Mouse (Mus musculus) kidney, embryonic 14.5 days (tissue): ENCODE measurements around the gene Capg. TPM values are rescaled to one million over a fixed set of nuclear protein-coding genes. Genes with fewer than 3 reads are reported as not detected.

Experiments
- ATAC-seq: fragments of 200-750 bp; cut with Nextera tagmentation; 2 replicates; pipeline ENCODE4 v1.8.0; 2017; ENCODE audit warnings: moderate number of reproducible peaks, mild to moderate bottlenecking, moderate TSS enrichment, moderate library complexity; ENCODE audit not compliant: low FRiP score, low TSS enrichment
- H3K27ac ChIP-seq: fragments of 300-500 bp; sonication (generic); 2 replicates; pipeline ENCODE4 v1.5.1; 2014; ENCODE audit warnings: low read depth, mild to moderate bottlenecking, low read length, moderate library complexity, mixed read lengths
- H3K27me3 ChIP-seq: fragments of 300-500 bp; sonication (generic); 2 replicates; pipeline ENCODE4 v1.6.1; 2014; ENCODE audit warnings: mild to moderate bottlenecking, low read length; ENCODE audit not compliant: control insufficient read depth, insufficient read depth
- H3K36me3 ChIP-seq: fragments of 300-500 bp; sonication (generic); 2 replicates; pipeline ENCODE4 v1.6.1; 2014; ENCODE audit warnings: low read length, mixed read lengths; ENCODE audit not compliant: control insufficient read depth, insufficient read depth
- H3K4me1 ChIP-seq: fragments of 300-500 bp; sonication (generic); 2 replicates; pipeline ENCODE4 v1.6.1; 2014; ENCODE audit warnings: low read length, mixed read lengths; ENCODE audit not compliant: control insufficient read depth, insufficient read depth
- H3K4me2 ChIP-seq: fragments of 300-500 bp; sonication (generic); replicated peaks from 2 replicates; pipeline ENCODE4 v1.6.1; 2014; ENCODE audit warnings: low read depth, mild to moderate bottlenecking, low read length
- H3K4me3 ChIP-seq: fragments of 300-500 bp; sonication (generic); 2 replicates; pipeline ENCODE4 v1.5.1; 2014; ENCODE audit warnings: mild to moderate bottlenecking, low read length
- H3K9ac ChIP-seq: fragments of 300-500 bp; sonication (generic); 2 replicates; pipeline ENCODE4 v1.6.1; 2014; ENCODE audit warnings: low read depth, mild to moderate bottlenecking, low read length, moderate library complexity
- H3K9me3 ChIP-seq: fragments of 300-500 bp; sonication (generic); 2 replicates; pipeline ENCODE4 v1.6.1; 2016; ENCODE audit warnings: low read length; ENCODE audit not compliant: control insufficient read depth
- WGBS: fragments of 180-500 bp; shearing (Covaris S2); extraction: QIAGEN DNeasy Blood & Tissue Kit; methylation state at CpG from one replicate; pipeline ENCODE4 v1.1.7; 2014; 5-methylcytosine and 5-hydroxymethylcytosine counted together
- polyA plus RNA-seq: library from polyadenylated mRNA; unstranded; fragments of >200 nt; fragmentation: Nextera tagmentation; extraction: Ambion mirVana; gene quantifications from 2 replicates; pipeline ENCODE4 v1.2.1, GENCODE M21; 2014

The Capg gene
- 63.8 and 66.6 TPM in 2 replicates for polyA plus RNA-seq

DNA sequence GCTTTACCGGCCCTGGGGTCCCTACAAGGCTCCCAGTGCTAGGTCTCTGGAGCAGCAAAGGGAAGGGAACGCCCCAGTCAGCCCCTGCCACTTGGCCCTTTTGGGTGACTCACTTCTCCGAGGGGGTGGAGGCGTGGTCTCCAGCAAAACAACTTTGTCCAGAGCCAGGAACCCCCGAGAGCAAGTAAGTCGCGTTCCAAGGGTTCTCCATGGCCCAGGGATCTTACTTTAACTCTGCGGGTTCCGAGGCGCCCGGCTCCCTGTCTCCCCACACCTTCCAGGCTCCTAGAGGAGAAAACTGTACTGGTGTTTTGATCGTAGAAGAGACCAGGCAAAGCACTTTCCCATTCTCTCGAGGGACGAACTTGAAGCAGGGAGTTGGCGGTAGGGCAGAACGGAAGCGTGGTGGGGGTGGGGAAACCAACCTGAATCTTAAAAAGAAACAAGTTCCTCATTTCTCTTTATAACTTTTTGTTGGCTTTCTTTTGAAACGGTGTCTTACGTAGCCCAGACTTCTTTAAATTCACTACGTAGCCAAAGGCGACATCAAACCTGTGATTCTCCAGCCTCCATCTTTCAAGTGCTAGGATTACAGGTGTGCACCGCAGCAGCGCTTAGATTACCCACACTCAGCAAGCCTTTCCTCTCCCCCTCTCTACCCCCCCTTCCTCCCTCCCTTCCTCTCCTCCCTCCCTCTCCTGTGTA lies at the start of gene Capg:
Gene Capg, plus strand, starts transcription at position 109 of the 705 bp plus-strand sequence.
- Histone ChIP-seq H3K4me1 (no peaks in the 10 kb centered on the region), H3K4me2 (peak within 1 kb of the TSS; percentile 59), H3K4me3 (peak within 1 kb of the TSS; percentile 40), H3K36me3 (no peaks in the 10 kb centered on the region), H3K27me3 (no peaks in the 10 kb centered on the region), H3K9ac (peak within 1 kb of the TSS; percentile 55), H3K27ac (peak within 1 kb of the TSS; percentile 63; the same call in 1 of the 2 replicates), H3K9me3 (0 out of 2 replicates have a peak, but pooled peaks cover 4% of the 10 kb centered on the region)
- ATAC-seq = 0 out of 2 replicates have a peak, but pooled peaks have one; percentile 20
- 7% methylated on average over 23 of the region's 23 CpGs for WGBS

DNA sequence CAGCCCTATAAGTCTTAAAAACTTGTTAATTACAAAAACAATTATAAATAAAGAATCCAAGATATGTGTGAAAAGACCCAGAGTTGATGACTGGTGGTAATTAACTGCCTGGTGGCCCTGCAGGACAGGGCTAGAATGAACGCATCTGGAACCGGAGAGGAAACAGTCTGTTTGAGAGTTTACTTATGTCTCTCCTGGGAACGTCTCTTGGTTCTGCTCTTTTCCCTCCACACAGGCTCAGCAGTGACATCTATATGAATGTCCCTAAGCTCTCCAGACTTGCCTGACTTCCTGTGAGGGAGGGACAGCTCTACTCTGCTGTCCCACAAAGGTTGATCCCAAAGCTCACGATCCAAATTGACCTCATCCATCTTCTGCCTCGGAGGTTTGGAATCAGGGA lies 45.2 kb upstream of the Capg start:
- Histone ChIP-seq H3K27ac (no peak overlapping the region), H3K36me3 (no peaks in the 10 kb centered on the region), H3K27me3 (no peaks in the 10 kb centered on the region), H3K4me1 (no peaks in the 10 kb centered on the region), H3K4me3 (no peak overlapping the region), H3K9ac (no peak overlapping the region), H3K4me2 (no peak overlapping the region), H3K9me3 (no peaks in the 10 kb centered on the region)
- ATAC-seq = peak; percentile 68; the same call in 1 of the 2 replicates
- 32% methylated on average over 5 of the region's 5 CpGs for WGBS

DNA sequence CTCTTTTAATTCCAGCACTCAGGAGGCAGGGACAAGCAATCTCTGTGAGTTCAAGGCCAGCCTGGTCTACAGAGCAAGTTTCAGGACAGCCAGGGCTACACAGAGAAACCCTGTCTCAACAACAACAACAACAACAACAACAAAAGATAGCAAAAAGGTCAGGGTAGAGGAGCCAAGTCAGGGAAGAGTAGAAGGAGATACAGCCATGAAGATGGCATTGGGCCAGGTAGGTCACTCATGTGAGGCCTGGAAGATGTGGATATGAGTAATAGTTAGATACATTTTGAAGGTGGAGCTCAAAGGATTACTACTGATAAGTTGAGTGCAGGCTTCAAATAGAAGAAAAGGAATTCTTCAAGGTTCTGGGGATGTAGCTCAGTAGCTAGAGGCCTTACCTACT lies 40.9 kb upstream of the Capg start:
- H3K9me3 ChIP-seq = no peaks in the 10 kb centered on the region
- no peak overlapping the region for H3K9ac ChIP-seq
- no peak overlapping the region for H3K4me2 ChIP-seq
- no peak for ATAC-seq
- H3K4me1 ChIP-seq = no peaks in the 10 kb centered on the region
- H3K36me3 ChIP-seq = no peaks in the 10 kb centered on the region
- H3K4me3 ChIP-seq = no peak overlapping the region
- no peaks in the 10 kb centered on the region for H3K27me3 ChIP-seq
- no peak overlapping the region for H3K27ac ChIP-seq

DNA sequence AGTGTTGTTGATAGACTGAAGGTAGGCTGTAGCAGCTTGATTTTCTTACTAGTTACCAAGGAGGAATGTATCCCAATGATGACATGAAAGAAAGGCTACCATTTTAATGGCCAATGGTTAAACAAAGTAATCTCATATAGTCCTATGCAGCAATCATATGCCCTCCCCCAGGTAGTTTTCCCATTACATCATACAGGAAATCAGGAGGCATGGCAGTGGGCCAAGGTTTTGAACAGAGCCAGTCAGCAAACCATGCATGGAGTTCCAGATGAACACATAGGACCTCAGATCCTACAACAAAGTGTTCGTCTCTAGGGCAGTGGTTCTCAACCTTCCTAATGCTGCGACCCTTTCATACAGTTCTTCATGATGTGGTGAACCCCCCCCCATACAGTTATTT lies 40.3 kb upstream of the Capg start:
- Histone ChIP-seq H3K9ac (no peak overlapping the region), H3K4me2 (no peak overlapping the region), H3K9me3 (no peaks in the 10 kb centered on the region), H3K4me1 (no peaks in the 10 kb centered on the region), H3K4me3 (no peak overlapping the region), H3K36me3 (no peaks in the 10 kb centered on the region), H3K27me3 (no peaks in the 10 kb centered on the region), H3K27ac (no peak overlapping the region)
- WGBS = 89% methylated on average over 2 of the region's 2 CpGs
- no peak for ATAC-seq

DNA sequence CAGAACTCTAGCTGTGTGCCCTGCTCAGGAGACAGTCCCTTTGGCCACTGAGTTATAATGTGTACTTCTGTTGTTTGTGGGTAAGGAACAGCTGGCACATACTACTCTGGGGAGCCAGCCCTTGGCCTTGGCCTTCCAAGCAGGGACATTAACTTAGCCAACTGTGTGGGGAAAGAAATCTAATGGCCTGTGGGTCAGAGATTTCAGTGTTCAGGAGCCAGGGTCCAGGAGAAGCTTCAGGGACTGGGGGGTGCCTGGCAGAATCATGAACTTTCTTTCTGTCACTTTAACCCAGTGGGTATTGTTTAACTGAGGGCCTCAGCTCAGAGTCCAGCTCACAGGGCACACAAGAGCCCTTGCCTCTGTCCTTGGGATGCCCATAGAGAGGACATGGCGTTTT lies 38.1 kb upstream of the Capg start:
- Histone ChIP-seq H3K27ac (no peak overlapping the region), H3K27me3 (no peaks in the 10 kb centered on the region), H3K9ac (no peak overlapping the region), H3K4me2 (no peak overlapping the region), H3K4me1 (no peaks in the 10 kb centered on the region; the same call in 1 of the 2 replicates), H3K36me3 (no peaks in the 10 kb centered on the region), H3K9me3 (no peaks in the 10 kb centered on the region), H3K4me3 (no peak overlapping the region)
- no peak for ATAC-seq
- WGBS = 88% methylated on average over 1 of the region's 1 CpGs

DNA sequence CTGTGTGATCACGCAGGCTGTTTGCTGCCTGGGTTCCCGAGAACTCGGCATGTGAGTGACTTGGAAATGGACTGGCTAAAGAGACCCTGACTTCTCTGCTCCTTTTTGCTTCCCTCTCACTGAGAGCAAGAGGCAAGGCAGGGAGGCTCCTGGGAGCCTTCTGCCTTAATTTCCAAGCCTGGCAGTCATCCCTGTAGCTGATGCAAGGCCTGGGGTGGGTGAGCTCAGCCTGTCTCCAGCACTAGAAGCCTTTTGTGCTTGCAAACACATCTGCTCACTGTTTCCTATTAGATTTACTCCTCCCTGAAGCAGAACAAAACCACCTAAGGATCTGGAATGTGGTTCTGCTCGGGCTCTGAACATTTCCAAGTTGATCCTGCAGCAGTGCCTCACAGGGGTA lies 35.6 kb upstream of the Capg start:
- no peak overlapping the region for H3K4me3 ChIP-seq
- peaks cover 13% of the 10 kb centered on the region for H3K4me1 ChIP-seq
- no peak overlapping the region for H3K27ac ChIP-seq
- 83% methylated on average over 4 of the region's 4 CpGs for WGBS
- no peaks in the 10 kb centered on the region for H3K36me3 ChIP-seq
- no peaks in the 10 kb centered on the region for H3K9me3 ChIP-seq
- ATAC-seq = no peak
- H3K27me3 ChIP-seq = no peaks in the 10 kb centered on the region
- H3K4me2 ChIP-seq = no peak overlapping the region
- H3K9ac ChIP-seq = no peak overlapping the region

DNA sequence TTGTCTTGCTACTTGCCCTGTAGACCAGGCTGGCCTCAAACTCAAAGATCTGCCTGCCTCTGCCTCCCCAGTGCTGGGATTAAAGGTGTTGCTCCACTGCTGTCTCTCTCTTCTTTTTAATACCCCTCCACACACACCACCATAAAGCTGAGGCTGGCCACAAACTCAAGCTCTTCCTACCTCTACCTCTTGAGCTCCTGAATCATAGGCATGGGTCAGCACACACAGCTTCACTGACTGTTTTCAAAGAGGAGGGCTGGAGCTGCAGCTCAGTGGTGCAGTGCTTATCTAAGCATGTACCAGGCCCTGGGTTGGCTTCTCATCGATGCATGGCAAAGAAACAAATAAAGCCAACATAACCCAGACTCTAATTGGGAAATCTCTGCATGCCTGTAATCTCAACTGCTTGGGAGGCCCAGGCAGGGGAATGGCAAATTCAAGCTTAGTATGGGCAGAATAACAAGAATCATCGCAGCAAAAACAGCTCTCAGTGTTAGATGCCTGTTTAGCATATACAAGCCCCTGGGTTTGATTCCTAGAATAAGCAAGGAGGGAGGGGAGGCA lies 34.2 kb upstream of the Capg start:
- H3K27ac ChIP-seq = peak overlapping the region; percentile 33; the same call in 1 of the 2 replicates
- no peaks in the 10 kb centered on the region for H3K9me3 ChIP-seq
- no peaks in the 10 kb centered on the region for H3K27me3 ChIP-seq
- no peak for ATAC-seq
- 62% methylated on average over 2 of the region's 2 CpGs for WGBS
- no peak overlapping the region for H3K4me2 ChIP-seq
- H3K9ac ChIP-seq = no peak overlapping the region
- H3K4me3 ChIP-seq = no peak overlapping the region
- H3K36me3 ChIP-seq = no peaks in the 10 kb centered on the region
- peaks cover 13% of the 10 kb centered on the region for H3K4me1 ChIP-seq

DNA sequence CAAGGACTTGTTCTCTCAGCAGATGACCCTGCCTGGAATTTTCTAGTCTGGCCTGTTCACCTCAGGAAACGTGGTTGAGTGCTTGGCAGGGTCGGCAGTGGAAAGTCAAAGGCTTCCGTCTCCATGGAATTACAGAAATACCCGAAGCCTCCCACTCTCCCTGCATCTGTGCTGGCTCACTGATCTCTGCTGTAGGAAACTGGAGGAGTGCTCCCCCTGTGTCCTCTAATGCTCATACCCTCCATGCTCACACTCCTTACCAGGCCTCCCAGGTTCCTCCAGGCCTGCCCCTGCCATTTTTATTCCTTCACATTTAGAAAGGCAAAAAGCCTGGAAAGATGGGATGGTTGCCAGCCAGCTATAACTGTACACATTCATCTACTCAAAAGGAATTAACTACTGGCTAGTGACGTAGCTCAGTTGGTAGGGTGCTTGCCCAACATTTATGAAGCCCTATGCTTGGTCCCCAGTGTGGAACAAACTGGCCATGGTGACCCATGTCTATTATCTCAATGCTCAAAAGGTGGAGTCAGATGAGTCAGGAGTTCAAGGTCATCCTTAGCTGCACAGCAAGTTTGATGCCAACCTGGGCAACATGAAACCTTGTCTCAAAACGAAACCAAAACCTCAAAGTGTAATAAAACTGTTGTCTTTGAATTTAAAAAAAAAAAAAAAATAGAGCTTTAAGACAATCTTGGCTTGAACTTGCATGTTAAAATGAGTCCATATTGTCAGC lies 33.3 kb upstream of the Capg start:
- Histone ChIP-seq H3K27ac (peak overlapping the region; percentile 33; the same call in 1 of the 2 replicates), H3K36me3 (no peaks in the 10 kb centered on the region), H3K9ac (no peak overlapping the region), H3K4me1 (peaks cover 13% of the 10 kb centered on the region), H3K9me3 (no peaks in the 10 kb centered on the region), H3K27me3 (no peaks in the 10 kb centered on the region), H3K4me2 (no peak overlapping the region), H3K4me3 (no peak overlapping the region)
- no peak; the same call in 1 of the 2 replicates for ATAC-seq
- 39% methylated on average over 6 of the region's 6 CpGs for WGBS
